Mouse (Mus musculus) thymus, adult 2 months (tissue): ENCODE data around the gene C9orf72.

Experiments used
- CTCF ChIP-seq: fragments of 200-500 bp; IDR thresholded peaks from 2 replicates; pipeline ENCODE4 v1.5.1; 2012; ENCODE audit warnings: mild to moderate bottlenecking, control low read depth, low read length, moderate library complexity, borderline replicate concordance; ENCODE audit not compliant: control insufficient read depth, poor library complexity, insufficient read depth; ENCODE audit errors: extremely low read depth
- POLR2A ChIP-seq: fragments of 200-500 bp; IDR thresholded peaks from 2 replicates; pipeline ENCODE4 v1.6.1; 2012; ENCODE audit warnings: mild to moderate bottlenecking, low read length, control low read depth, moderate library complexity; ENCODE audit not compliant: control insufficient read depth, poor library complexity, insufficient read depth; ENCODE audit errors: extremely low read depth

DNA sequence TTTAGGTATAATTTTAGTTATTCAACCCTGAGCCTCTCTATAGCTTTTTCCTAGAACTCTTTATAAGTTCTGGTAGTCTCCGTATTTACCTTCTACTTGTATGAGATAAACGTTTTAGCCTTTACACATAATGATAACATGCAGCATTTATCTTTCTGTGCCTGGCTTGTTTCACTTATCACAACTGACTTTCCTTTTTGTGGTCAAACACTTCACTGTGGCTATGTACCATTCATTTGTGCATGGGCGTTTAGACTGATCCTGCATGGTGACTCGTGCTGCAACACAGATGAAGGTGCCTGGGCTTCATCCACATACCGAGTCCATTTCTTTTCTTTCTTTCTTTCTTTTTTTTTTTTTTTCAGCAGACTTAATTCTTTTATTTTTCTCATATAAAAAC is 24.3 kb downstream of the C9orf72 start:
- TF ChIP-seq CTCF (no peak), POLR2A (no peak)
